Mouse (Mus musculus): Measurements from ENCODE around the gene Vps8.

DNA sequence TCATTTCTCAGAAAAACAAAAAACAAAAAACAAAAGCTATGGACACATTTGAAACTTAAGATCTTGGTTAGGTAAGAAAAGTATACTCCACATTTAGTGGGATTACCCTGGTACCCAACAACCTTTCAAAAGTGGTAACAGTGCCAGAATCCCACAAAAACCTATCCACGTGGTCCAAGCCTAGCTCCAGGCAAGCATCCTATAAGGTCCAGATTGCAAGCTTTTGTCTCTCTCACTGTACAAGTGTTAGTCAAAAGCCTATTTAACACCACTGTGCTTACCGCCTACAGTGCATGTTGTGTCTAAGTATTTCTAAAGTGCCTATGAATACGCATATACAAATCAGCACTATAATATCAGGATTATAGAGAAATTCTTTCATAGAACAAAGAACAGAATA is 227.4 kb downstream of the Vps8 start:
- TF ChIP-seq CTCF (IDR thresholded peaks at IDR 0.05; ENCODE audit: extremely low read depth, insufficient read depth, low read length) (no peak), POLR2A (IDR thresholded peaks at IDR 0.05; ENCODE audit: extremely low read depth, insufficient read depth, low read length) (no peak)

All from cortical plate, adult 2 months (tissue).